Mouse (Mus musculus): Measurements from ENCODE around the gene Gm5934.
"Not testable (repeated sequence)": the region's sequence is repeated elsewhere in the genome, so short reads cannot be mapped to it uniquely, and the experiment has no call there.

The Gm5934 gene

DNA sequence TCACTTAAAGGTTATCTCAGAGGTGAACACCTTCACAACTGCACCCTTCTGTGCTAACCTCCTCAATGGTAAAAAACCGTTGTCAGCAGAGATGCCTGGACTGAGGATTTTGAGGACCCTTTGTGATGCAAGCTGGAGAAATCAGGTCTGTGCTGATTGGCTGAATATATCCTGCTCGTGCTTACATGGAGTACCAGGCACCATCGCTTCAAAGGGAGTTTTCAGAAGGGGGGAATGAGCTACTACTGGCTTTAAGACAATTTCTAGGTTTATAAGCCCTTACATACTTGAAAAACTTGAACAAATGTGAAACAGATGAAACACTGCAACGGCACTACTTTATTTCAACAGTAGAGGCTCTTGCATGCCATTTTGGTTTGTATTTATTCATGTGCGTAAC lies at the start of gene Gm5934:
Gene Gm5934 (minus strand): TSS at position 101 of the 400 bp plus-strand sequence.
- DNase-seq (ENCODE audit: extremely low read depth, low read depth, low spot score) = not testable (repeated sequence)
